24 mouse cellular contexts compared by ENCODE assay signal in the genomic region with DNA sequence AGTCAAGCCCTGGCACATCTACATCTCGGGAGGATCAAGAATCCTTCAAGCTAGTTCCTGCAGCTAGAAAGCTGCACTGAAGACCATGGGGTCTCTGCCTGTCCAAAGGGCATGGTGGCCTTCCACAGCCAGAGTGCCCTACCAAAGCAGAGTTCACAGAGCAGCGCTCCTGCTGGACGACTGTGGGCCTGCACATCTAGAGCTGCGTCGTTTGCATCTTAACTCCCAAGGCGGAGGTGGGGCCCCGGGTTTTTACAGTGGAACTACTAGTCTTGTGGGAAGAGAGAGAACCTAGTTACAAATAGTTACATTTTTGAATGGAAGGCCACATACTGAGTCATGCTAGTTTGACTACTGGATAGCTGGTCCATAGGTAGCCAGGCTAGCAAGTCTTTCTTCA. TPM values are rescaled to one million over a fixed set of nuclear protein-coding genes. Genes with fewer than 3 reads are reported as not detected.
DNase-seq lines count a peak whose midpoint lies in the region; ATAC-seq and TF ChIP-seq lines count a peak whose summit lies in the region.
"Had no signal": no experiment of that assay in that cellular context is flagged by ENCODE, and none has a peak within 500 bp of the region (broad histone marks: within the 10 kb centered on the region; RNA-seq: fewer than 3 reads in every experiment).

No protein-coding gene starts in this region.

- in situ Hi-C loops in CH12.LX (cut with MboI; ENCODE audit: low pct_ligation_motif_present, low pct_unique_long_range_greater_than_20kb, low sequenced_read_pairs): no loop called here

- H3K27ac ChIP-seq in liver, embryonic 14.5 days: no peak overlapping the region
- H3K27ac ChIP-seq in liver, embryonic 12.5 days: no peak overlapping the region
- H3K27ac ChIP-seq in CH12.LX (ENCODE audit: insufficient read depth, low read depth): no peak overlapping the region
- no peak overlapping the region for H3K27ac ChIP-seq in ES-Bruce4 (ENCODE audit: insufficient read depth, low read length)
- H3K27ac ChIP-seq: embryonic facial prominence, embryonic 12.5 days; heart, embryonic 15.5 days; hindbrain, embryonic 14.5 days; intestine, embryonic 15.5 days; left cerebral cortex, adult 2 months; limb, embryonic 15.5 days had no signal

- no peaks in the 10 kb centered on the region for H3K9me3 ChIP-seq in liver, embryonic 14.5 days (ENCODE audit: control insufficient read depth, low read length)
- H3K9me3 ChIP-seq in liver, embryonic 12.5 days (replicated peaks): no peaks in the 10 kb centered on the region
- peaks cover 4% of the 10 kb centered on the region for H3K9me3 ChIP-seq in CH12.LX (replicated peaks; ENCODE audit: low read length)
- no peaks in the 10 kb centered on the region for H3K9me3 ChIP-seq in ES-Bruce4 (replicated peaks; ENCODE audit: control insufficient read depth, insufficient read depth, low read length, poor library complexity, severe bottlenecking)
- H3K9me3 ChIP-seq: embryonic facial prominence, embryonic 12.5 days; intestine, embryonic 15.5 days; limb, embryonic 15.5 days; neural tube, embryonic 13.5 days had no signal

- no peak for DNase-seq in liver, embryonic 14.5 days (ENCODE audit: low read depth in 3 of 3, low spot score in 3 of 3)
- no peak for DNase-seq in CH12.LX (ENCODE audit: extremely low read depth)
- DNase-seq in brain, embryonic 14.5 days (ENCODE audit: low read depth): no peak
- DNase-seq in kidney, adult 18-20 months: no peak
- DNase-seq: adrenal gland, postnatal 36 days; cerebellum, adult 18-20 months; cerebellum, postnatal 25 days; heart, postnatal 36 days; kidney, postnatal 4 days; layer of hippocampus, adult 9-11 months; lung, postnatal 14 days; midbrain, embryonic 14.5 days; thymus, postnatal 36 days had no signal

- H3K4me3 ChIP-seq in liver, embryonic 14.5 days (ENCODE audit: insufficient read depth in 1 of 2, low read depth in 2 of 2, low read length in 2 of 2): no peak overlapping the region
- H3K4me3 ChIP-seq in liver, embryonic 12.5 days: no peak overlapping the region
- no peak overlapping the region for H3K4me3 ChIP-seq in CH12.LX (replicated peaks in 1 of 3; ENCODE audit: low read depth in 2 of 3, low read length in 2 of 3, poor library complexity in 1 of 3)
- no peak overlapping the region for H3K4me3 ChIP-seq in ES-Bruce4 (ENCODE audit: low read depth, low read length)
- H3K4me3 ChIP-seq: embryonic facial prominence, embryonic 12.5 days; heart, embryonic 15.5 days; intestine, embryonic 15.5 days; left cerebral cortex, adult 2 months; limb, embryonic 15.5 days; neural tube, embryonic 13.5 days had no signal

- no peaks in the 10 kb centered on the region for H3K79me2 ChIP-seq in CH12.LX (replicated peaks; ENCODE audit: control insufficient read depth, extremely low read depth, insufficient read depth, poor library complexity, severe bottlenecking)

- peak; percentile 5 for TF ChIP-seq RAD21 in CH12.LX (IDR thresholded peaks at IDR 0.05; ENCODE audit: low read depth, low read length)

- dilution Hi-C loops in CH12.LX (cut with MboI; ENCODE audit: extremely low pct_ligation_motif_present, extremely low pct_unique_long_range_greater_than_20kb, low sequenced_read_pairs): no loop called here

- no peak overlapping the region for H3K4me2 ChIP-seq in liver, embryonic 14.5 days (ENCODE audit: low read depth)
- H3K4me2 ChIP-seq in liver, embryonic 12.5 days: no peak overlapping the region
- no peak overlapping the region for H3K4me2 ChIP-seq in CH12.LX (ENCODE audit: insufficient read depth, low read depth, poor library complexity, severe bottlenecking)
- H3K4me2 ChIP-seq: embryonic facial prominence, embryonic 12.5 days; heart, embryonic 15.5 days; hindbrain, embryonic 14.5 days; intestine, embryonic 15.5 days; limb, embryonic 15.5 days; neural tube, embryonic 13.5 days had no signal

- no peak for ATAC-seq in liver, embryonic 14.5 days (ENCODE audit: insufficient read depth)
- ATAC-seq in liver, embryonic 12.5 days: no peak
- ATAC-seq in CD4-positive, CD25-positive, alpha-beta regulatory T cell, adult 4 months: no peak
- ATAC-seq: intestine, embryonic 15.5 days had no signal

- H3K9ac ChIP-seq in liver, embryonic 14.5 days (replicated peaks): no peak overlapping the region
- no peak overlapping the region for H3K9ac ChIP-seq in liver, embryonic 12.5 days
- H3K9ac ChIP-seq in CH12.LX (ENCODE audit: insufficient read depth, low read depth): no peak overlapping the region
- H3K9ac ChIP-seq in ES-Bruce4 (ENCODE audit: low read depth, poor library complexity, severe bottlenecking): no peak overlapping the region
- H3K9ac ChIP-seq: embryonic facial prominence, embryonic 12.5 days; heart, embryonic 15.5 days; hindbrain, embryonic 14.5 days; intestine, embryonic 15.5 days; limb, embryonic 15.5 days; neural tube, embryonic 13.5 days had no signal

- H3K4me1 ChIP-seq in liver, embryonic 14.5 days (replicated peaks; ENCODE audit: control insufficient read depth in 2 of 2, insufficient read depth in 2 of 2, low read length in 1 of 2): no peaks in the 10 kb centered on the region
- no peaks in the 10 kb centered on the region for H3K4me1 ChIP-seq in liver, embryonic 12.5 days
- H3K4me1 ChIP-seq in CH12.LX (ENCODE audit: control insufficient read depth in 1 of 2, insufficient read depth in 2 of 2) (peaks cover 4 to 31% of the 10 kb centered on the region in 2 experiments), ES-Bruce4 (ENCODE audit: control insufficient read depth, insufficient read depth, low read length) (no peaks in the 10 kb centered on the region)
- H3K4me1 ChIP-seq: embryonic facial prominence, embryonic 12.5 days had no signal

- TF ChIP-seq POLR2A in CH12.LX (IDR thresholded peaks at IDR 0.05; ENCODE audit: low read depth, low read length): no peak
- TF ChIP-seq POLR2A in ES-Bruce4 (IDR thresholded peaks at IDR 0.05; ENCODE audit: insufficient read depth, low read length): no peak
- TF ChIP-seq POLR2A in brain, embryonic 14.5 days (IDR thresholded peaks at IDR 0.05; ENCODE audit: borderline replicate concordance, extremely low read depth, insufficient read depth, insufficient read length, poor library complexity, severe bottlenecking): no peak

- H3K27me3 ChIP-seq in liver, embryonic 14.5 days (ENCODE audit: control insufficient read depth, insufficient read depth, low read length): no peaks in the 10 kb centered on the region
- no peaks in the 10 kb centered on the region for H3K27me3 ChIP-seq in liver, embryonic 12.5 days (replicated peaks)
- no peaks in the 10 kb centered on the region for H3K27me3 ChIP-seq in CH12.LX (replicated peaks)
- H3K27me3 ChIP-seq in ES-Bruce4 (ENCODE audit: control insufficient read depth, insufficient read depth, low read length, poor library complexity, severe bottlenecking): no peaks in the 10 kb centered on the region
- H3K27me3 ChIP-seq: embryonic facial prominence, embryonic 12.5 days; heart, embryonic 15.5 days; intestine, embryonic 15.5 days; limb, embryonic 15.5 days; megakaryocyte, embryonic 14.5 days; neural tube, embryonic 13.5 days had no signal

- H3K36me3 ChIP-seq in liver, embryonic 14.5 days (replicated peaks; ENCODE audit: control insufficient read depth, insufficient read depth, low read depth): no peaks in the 10 kb centered on the region
- peaks cover 30% of the 10 kb centered on the region for H3K36me3 ChIP-seq in liver, embryonic 12.5 days
- H3K36me3 ChIP-seq in CH12.LX (replicated peaks in 1 of 2; ENCODE audit: control insufficient read depth in 1 of 2, insufficient read depth in 1 of 2, low read length in 1 of 2) (peaks cover 0 to 78% of the 10 kb centered on the region in 2 experiments), ES-Bruce4 (ENCODE audit: control insufficient read depth, insufficient read depth, low read length, poor library complexity, severe bottlenecking) (no peaks in the 10 kb centered on the region)
- H3K36me3 ChIP-seq: intestine, embryonic 15.5 days had no signal

- WGBS in liver, embryonic 14.5 days (ENCODE audit: insufficient replicate concordance): 73% methylated on average over 7 of the region's 7 CpGs
- 69% methylated on average over 7 of the region's 7 CpGs for WGBS in liver, embryonic 12.5 days (ENCODE audit: insufficient replicate concordance)

- TF ChIP-seq CTCF in liver, embryonic 14.5 days (IDR thresholded peaks at IDR 0.05; ENCODE audit: low read depth): peak; percentile 40; the same call in 1 of the 2 replicates
- peak in 1 of 2 experiments; percentile 59; a peak in 2 of 4 replicates for TF ChIP-seq CTCF in CH12.LX (conservative IDR thresholded peaks at IDR 0.05 in 1 of 2, IDR thresholded peaks at IDR 0.05 in 1 of 2; ENCODE audit: low read depth in 2 of 2, low read length in 2 of 2)
- TF ChIP-seq CTCF in ES-Bruce4 (IDR thresholded peaks at IDR 0.05; ENCODE audit: low read depth, low read length): peak; percentile 36
- TF ChIP-seq CTCF in brain, embryonic 14.5 days (IDR thresholded peaks at IDR 0.05; ENCODE audit: borderline replicate concordance, extremely low read depth, insufficient read depth, insufficient read length): 0 out of 2 replicates have a peak, but pooled peaks have one; percentile 5

- no peak for TF ChIP-seq EP300 in liver, embryonic 14.5 days (IDR thresholded peaks at IDR 0.05; ENCODE audit: low read depth)
- TF ChIP-seq EP300 in CH12.LX (IDR thresholded peaks at IDR 0.05; ENCODE audit: low read length) (no peak), ES-Bruce4 (IDR thresholded peaks at IDR 0.05; ENCODE audit: insufficient read depth, low read depth, low read length) (no peak)

TF ChIP-seq in CH12.LX, 34 proteins besides CTCF, POLR2A, EP300 and RAD21:
- TF ChIP-seq RCOR1 (conservative IDR thresholded peaks at IDR 0.05; ENCODE audit: low read depth, low read length): no peak
- TF ChIP-seq SMC3 (IDR thresholded peaks at IDR 0.05; ENCODE audit: low read depth, low read length): peak; percentile 15; the same call in 1 of the 2 replicates

RNA-seq across cellular contexts. Expression of a gene that starts 30.3 kb away (rescaled TPM):
- polyA plus RNA-seq in liver, embryonic 14.5 days (2012; rRNA removed): 8.4 and 9.8 TPM in 2 replicates
- polyA plus RNA-seq in liver, embryonic 14.5 days (2014; fragmentation: Nextera tagmentation; extraction: Ambion mirVana): 8.2 and 9.1 TPM in 2 replicates
- polyA plus RNA-seq in liver, embryonic 12.5 days (2016; fragmentation: Nextera tagmentation; extraction: Ambion mirVana): 15.1 and 15.7 TPM in 2 replicates
- total RNA-seq in CH12.LX (2012; rRNA removed) (9.5 and 14.9 TPM in 2 replicates), CH12.LX (2014; rRNA removed) (17.4 and 19.9 TPM in 2 replicates)
- polyA plus RNA-seq in CH12.LX (2012; ENCODE audit: insufficient read length, low read depth) (42.4 and 43.9 TPM in 2 replicates), ES-Bruce4 (2011; ENCODE audit: insufficient read depth, insufficient read length, low read depth, missing spikeins) (19.1 and 25.5 TPM in 2 replicates)
- 106 and 134 TPM in 2 replicates for polyA plus RNA-seq in brain, embryonic 14.5 days (2012; rRNA removed)
- 100 to 1,000 TPM in 1 of 2 experiments, 10 to 100 TPM in 1; 71.9 to 106 TPM for polyA plus RNA-seq in CD4-positive, CD25-positive, alpha-beta regulatory T cell, adult 4 months (2017; shearing (Covaris generic))
